Mouse (Mus musculus) stomach, embryonic 15.5 days (tissue): ENCODE results near the gene Kndc1. TPM values are rescaled to one million over a fixed set of nuclear protein-coding genes. Genes with fewer than 3 reads are reported as not detected.
A peak's percentile ranks its signal among the peaks of the same experiment; 100 is the strongest.

Experiments used
- ATAC-seq: fragments of 200-750 bp; cut with Nextera tagmentation; 2 replicates; pipeline ENCODE4 v1.8.0; 2017; ENCODE audit warnings: low read depth, moderate number of reproducible peaks, moderate TSS enrichment; ENCODE audit not compliant: insufficient read depth, low FRiP score
- H3K27ac ChIP-seq: fragments of 300-500 bp; sonication (generic); 2 replicates; pipeline ENCODE4 v1.5.1; 2015; ENCODE audit warnings: mild to moderate bottlenecking, inconsistent platforms
- H3K27me3 ChIP-seq: fragments of 300-500 bp; sonication (generic); replicated peaks from 2 replicates; pipeline ENCODE4 v1.6.1; 2015; ENCODE audit warnings: inconsistent platforms
- H3K36me3 ChIP-seq: fragments of 300-500 bp; sonication (generic); 2 replicates; pipeline ENCODE4 v1.6.1; 2015; ENCODE audit warnings: inconsistent platforms
- H3K4me1 ChIP-seq: fragments of 300-500 bp; sonication (generic); 2 replicates; pipeline ENCODE4 v1.6.1; 2015; ENCODE audit warnings: inconsistent platforms
- H3K4me2 ChIP-seq: fragments of 300-500 bp; sonication (generic); 2 replicates; pipeline ENCODE4 v1.6.1; 2015; ENCODE audit warnings: mild to moderate bottlenecking, inconsistent platforms
- H3K4me3 ChIP-seq: fragments of 300-500 bp; sonication (generic); replicated peaks from 2 replicates; pipeline ENCODE4 v1.5.1; 2015; ENCODE audit warnings: inconsistent platforms
- H3K9ac ChIP-seq: fragments of 300-500 bp; sonication (generic); 2 replicates; pipeline ENCODE4 v1.6.1; 2015; ENCODE audit warnings: inconsistent platforms
- H3K9me3 ChIP-seq: fragments of 300-500 bp; sonication (generic); 2 replicates; pipeline ENCODE4 v1.6.1; 2016; ENCODE audit warnings: inconsistent platforms
- WGBS: fragments of 180-500 bp; shearing (Covaris S2); methylation state at CpG from one replicate; pipeline ENCODE4 v1.1.7; 2015; 5-methylcytosine and 5-hydroxymethylcytosine counted together
- polyA plus RNA-seq: library from polyadenylated mRNA; unstranded; fragments of >200 nt; fragmentation: Nextera tagmentation; extraction: Ambion mirVana; gene quantifications from 2 replicates; pipeline ENCODE4 v1.2.1, GENCODE M21; 2015

Kndc1 gene
- polyA plus RNA-seq, 1 experiment from 2014 or later = 0.14 TPM

DNA sequence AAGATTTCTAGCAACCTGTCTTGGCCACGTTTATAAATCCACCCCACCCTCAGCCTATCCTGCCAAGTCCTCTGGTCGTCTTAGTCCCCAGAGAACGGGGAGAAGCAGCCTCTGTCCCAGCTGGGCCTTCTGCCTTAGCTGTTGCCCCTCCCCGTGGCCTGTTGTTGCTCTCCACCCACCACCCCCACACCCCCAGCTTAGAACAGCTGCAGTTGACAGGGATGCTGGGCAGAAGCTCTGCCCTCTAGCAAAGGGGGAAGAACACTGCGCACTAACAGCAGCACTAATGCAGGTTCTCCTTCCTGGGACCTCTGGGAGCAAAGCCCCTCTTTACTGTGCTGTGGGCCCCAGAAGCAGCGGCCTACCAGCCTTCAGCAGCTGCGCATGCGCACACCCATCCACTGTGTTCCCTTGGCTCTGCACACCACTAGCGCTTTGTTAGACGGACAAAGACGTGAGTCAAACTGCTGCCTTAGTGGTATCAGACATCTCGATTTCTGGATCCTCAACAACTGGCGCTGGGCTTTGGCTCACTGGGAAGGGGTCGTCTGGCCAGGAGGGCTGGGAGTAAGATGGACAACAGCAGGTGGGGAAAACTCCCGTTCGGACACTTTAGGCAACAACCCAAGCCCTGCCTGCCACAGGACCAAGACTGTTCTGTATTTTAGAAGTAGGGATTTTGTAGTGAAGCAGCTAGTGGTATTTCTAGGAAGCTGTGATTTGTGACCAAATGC is 46.1 kb downstream of the Kndc1 start:
- Histone ChIP-seq H3K4me3 (no peak overlapping the region), H3K36me3 (no peaks in the 10 kb centered on the region), H3K9me3 (no peaks in the 10 kb centered on the region), H3K4me2 (no peak overlapping the region), H3K27ac (no peak overlapping the region), H3K27me3 (peaks cover 37% of the 10 kb centered on the region), H3K4me1 (peaks cover 12% of the 10 kb centered on the region), H3K9ac (no peak overlapping the region)
- ATAC-seq = no peak
- 66% methylated on average over 16 of the region's 16 CpGs for WGBS

DNA sequence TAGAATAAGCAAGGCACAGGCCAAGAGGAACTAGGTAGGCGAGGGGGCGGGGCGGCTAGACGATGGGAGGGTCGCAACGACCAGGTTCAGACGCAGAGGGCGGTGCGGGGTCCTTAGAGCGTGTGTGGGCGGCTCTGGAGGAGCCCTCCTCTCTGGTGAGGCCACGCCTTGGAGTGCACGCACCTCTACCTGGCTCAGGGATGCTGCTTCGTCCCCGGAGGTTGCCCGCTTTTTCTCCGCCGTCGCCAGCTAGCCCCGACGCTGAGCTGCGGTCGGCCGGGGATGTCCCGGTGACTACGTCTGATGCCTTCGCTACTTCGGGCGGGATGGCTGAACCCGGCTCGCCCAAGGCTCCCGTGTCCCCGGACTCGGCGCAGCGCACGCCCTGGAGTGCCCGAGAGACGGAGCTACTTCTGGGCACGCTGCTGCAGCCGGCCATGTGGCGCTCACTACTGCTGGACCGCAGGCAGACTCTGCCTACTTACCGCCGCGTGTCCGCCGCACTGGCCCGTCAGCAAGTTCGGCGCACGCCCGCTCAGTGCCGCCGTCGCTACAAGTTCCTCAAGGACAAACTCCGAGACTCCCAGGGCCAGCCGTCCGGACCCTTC is 49.3 kb downstream of the Kndc1 start, which contains the start of gene Utf1:
Utf1 (plus strand) TSS at position 116 of the 608 bp plus-strand sequence.
- H3K36me3 ChIP-seq = no peaks in the 10 kb centered on the region
- peak within 1 kb of the TSS; percentile 67 for H3K4me2 ChIP-seq
- no peak within 1 kb of the TSS for H3K27ac ChIP-seq
- peak within 1 kb of the TSS; percentile 36 for H3K4me3 ChIP-seq
- peaks cover 50% of the 10 kb centered on the region for H3K27me3 ChIP-seq
- H3K9ac ChIP-seq = no peak within 1 kb of the TSS
- H3K4me1 ChIP-seq = peaks cover 12% of the 10 kb centered on the region
- no peaks in the 10 kb centered on the region for H3K9me3 ChIP-seq
- ATAC-seq = peak; percentile 56; the same call in 1 of the 2 replicates
- WGBS = 2% methylated on average over 59 of the region's 59 CpGs

DNA sequence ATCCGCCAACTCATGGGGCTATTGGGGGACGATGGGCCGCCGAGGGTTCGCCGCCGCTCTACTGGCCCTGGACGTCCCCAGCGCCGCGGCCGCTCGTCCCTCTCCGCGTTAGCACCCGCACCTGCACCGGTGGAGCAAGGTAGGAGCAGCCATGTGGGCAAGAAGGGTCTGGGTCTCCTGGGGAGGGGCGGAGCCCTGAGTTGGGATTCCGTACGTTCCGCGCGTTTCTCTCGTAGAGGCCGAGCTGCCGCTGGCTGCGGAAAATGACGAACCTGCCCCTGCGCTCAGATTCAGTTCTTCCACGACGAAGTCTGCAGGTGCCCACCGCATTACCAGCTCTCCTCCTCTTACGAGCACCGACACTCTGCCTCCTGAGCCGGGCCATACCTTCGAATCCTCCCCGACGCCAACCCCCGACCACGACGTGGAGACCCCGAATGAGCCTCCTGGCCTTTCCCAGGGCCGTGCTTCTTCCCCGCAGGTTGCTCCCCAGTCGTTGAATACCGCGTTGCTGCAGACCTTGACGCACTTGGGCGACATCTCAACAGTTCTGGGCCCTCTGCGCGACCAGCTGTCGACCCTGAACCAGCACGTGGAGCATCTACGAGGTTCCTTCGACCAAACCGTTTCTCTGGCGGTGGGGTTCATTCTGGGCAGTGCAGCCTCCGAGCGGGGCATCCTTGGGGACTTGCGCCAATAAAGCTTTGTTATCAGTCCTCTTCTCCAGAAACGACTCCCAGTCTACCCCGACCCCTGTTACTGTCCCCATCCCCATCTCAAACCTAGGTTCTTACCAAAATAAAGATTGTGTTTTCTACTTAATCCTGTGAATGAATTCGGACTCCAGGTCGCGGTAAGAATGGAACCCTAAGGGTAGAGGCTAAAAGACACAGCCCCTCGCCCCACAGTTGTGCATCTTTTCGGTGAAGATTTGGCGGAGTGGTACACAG is 50.1 kb downstream of the Kndc1 start:
- Histone ChIP-seq H3K4me1 (peaks cover 12% of the 10 kb centered on the region), H3K4me2 (peak overlapping the region; percentile 67), H3K36me3 (no peaks in the 10 kb centered on the region), H3K27me3 (peaks cover 52% of the 10 kb centered on the region), H3K4me3 (peak overlapping the region; percentile 36), H3K9ac (no peak overlapping the region), H3K27ac (no peak overlapping the region), H3K9me3 (no peaks in the 10 kb centered on the region)
- ATAC-seq = peak; percentile 44; the same call in 1 of the 2 replicates
- 4% methylated on average over 68 of the region's 68 CpGs for WGBS

- H3K9ac ChIP-seq = no peak overlapping the region
- ATAC-seq = no peak
- no peaks in the 10 kb centered on the region for H3K36me3 ChIP-seq
- no peak overlapping the region for H3K27ac ChIP-seq
- no peak overlapping the region for H3K4me3 ChIP-seq
- no peaks in the 10 kb centered on the region for H3K9me3 ChIP-seq
- whole genome bisulfite sequencing = 28% methylated on average over 5 of the region's 5 CpGs
- H3K4me2 ChIP-seq = no peak overlapping the region
- peaks cover 12% of the 10 kb centered on the region for H3K4me1 ChIP-seq
- peaks cover 52% of the 10 kb centered on the region for H3K27me3 ChIP-seq
Measured at GRCm38 (mm10) chr7:139945516-139945915, 51.0 kb downstream of the Kndc1 start.

- ATAC-seq = no peak
- Histone ChIP-seq H3K9ac (no peak overlapping the region), H3K4me1 (peaks cover 12% of the 10 kb centered on the region), H3K4me3 (no peak overlapping the region), H3K36me3 (no peaks in the 10 kb centered on the region), H3K4me2 (no peak overlapping the region), H3K9me3 (no peaks in the 10 kb centered on the region), H3K27ac (no peak overlapping the region), H3K27me3 (peaks cover 52% of the 10 kb centered on the region)
- WGBS = 41% methylated on average over 5 of the region's 5 CpGs
Measured at GRCm38 (mm10) chr7:139946032-139946431, 51.5 kb downstream of the Kndc1 start.

- Histone ChIP-seq H3K27me3 (peaks cover 23% of the 10 kb centered on the region), H3K4me2 (peak overlapping the region; percentile 97), H3K9me3 (no peaks in the 10 kb centered on the region), H3K4me1 (no peaks in the 10 kb centered on the region), H3K9ac (peak overlapping the region; percentile 37), H3K36me3 (no peaks in the 10 kb centered on the region), H3K27ac (peak overlapping the region; percentile 61; the same call in 1 of the 2 replicates), H3K4me3 (peak overlapping the region; percentile 64)
- peak; percentile 59; the same call in 1 of the 2 replicates for ATAC-seq
- WGBS = under 1% methylated on average over 15 of the region's 15 CpGs
Measured at GRCm38 (mm10) chr7:139949893-139950282, 55.4 kb downstream of the Kndc1 start.

- Histone ChIP-seq H3K9ac (peak overlapping the region; percentile 37), H3K36me3 (no peaks in the 10 kb centered on the region), H3K27ac (peak overlapping the region; percentile 61; the same call in 1 of the 2 replicates), H3K4me2 (peak overlapping the region; percentile 97), H3K9me3 (no peaks in the 10 kb centered on the region), H3K4me1 (no peaks in the 10 kb centered on the region), H3K4me3 (peak overlapping the region; percentile 64), H3K27me3 (peaks cover 17% of the 10 kb centered on the region)
- ATAC-seq = peak; percentile 66
- under 1% methylated on average over 33 of the region's 33 CpGs for WGBS
Measured at GRCm38 (mm10) chr7:139950283-139950971, 55.9 kb downstream of the Kndc1 start.

DNA sequence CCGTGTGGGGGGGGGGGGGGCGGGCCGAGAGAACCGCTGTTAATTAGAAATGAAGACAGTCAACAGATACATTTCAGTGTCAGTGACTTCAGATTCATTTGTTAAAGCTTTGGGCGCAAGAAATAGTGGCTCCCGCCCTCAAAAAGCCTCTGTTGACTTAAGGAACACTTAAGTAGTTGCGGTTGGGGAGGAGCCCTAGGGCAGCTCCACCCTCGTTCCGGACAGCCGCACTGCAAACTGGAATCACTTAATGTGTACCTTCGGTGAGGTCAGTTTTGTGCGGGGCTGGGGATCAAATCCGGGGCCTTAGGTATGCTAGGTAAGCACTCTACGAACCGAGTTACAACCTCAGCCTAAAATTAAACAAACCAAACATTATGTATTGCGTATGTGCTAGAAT is 56.6 kb downstream of the Kndc1 start:
- WGBS = 2% methylated on average over 16 of the region's 16 CpGs
- Histone ChIP-seq H3K9ac (no peak overlapping the region), H3K9me3 (no peaks in the 10 kb centered on the region), H3K4me3 (peak overlapping the region; percentile 64), H3K36me3 (no peaks in the 10 kb centered on the region), H3K4me1 (no peaks in the 10 kb centered on the region), H3K27me3 (peaks cover 11% of the 10 kb centered on the region), H3K4me2 (peak overlapping the region; percentile 97), H3K27ac (no peak overlapping the region)
- ATAC-seq = peak; percentile 45; the same call in 1 of the 2 replicates

DNA sequence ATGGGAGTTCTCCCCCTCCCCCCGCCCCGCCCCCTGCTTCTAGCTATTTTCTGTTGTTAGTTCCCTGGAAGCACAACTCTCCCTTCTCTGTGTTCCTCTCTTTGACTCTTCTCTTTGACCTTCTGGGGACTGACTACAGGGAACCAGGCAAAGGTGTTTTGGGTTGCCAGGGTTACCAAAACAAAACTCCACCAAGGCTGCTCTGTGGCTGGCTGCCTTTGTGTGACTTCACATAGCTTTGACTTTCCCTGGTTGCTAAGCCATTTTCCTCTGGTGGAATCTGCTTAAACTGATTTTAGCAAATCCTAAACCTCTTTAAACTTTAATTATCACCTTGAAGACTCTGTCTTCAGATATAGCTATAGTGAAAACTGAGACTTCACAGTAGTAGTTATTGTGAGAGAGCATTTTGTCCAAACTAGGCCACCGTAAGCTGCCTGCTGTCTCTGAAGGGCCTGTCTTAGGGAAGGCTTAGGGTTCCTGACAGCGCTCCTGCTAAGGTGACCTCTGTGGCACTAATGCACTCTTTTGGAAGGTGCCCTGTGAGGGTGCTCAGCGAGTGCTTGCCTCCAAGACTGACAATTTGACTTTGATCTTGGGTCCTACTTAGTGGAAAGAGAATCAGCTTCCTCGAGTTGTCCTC is 57.6 kb downstream of the Kndc1 start:
- Histone ChIP-seq H3K36me3 (no peaks in the 10 kb centered on the region), H3K9me3 (no peaks in the 10 kb centered on the region), H3K27ac (no peak overlapping the region), H3K4me3 (no peak overlapping the region), H3K9ac (no peak overlapping the region), H3K27me3 (peaks cover 4% of the 10 kb centered on the region), H3K4me1 (no peaks in the 10 kb centered on the region), H3K4me2 (no peak overlapping the region)
- ATAC-seq = no peak
- WGBS = 68% methylated on average over 6 of the region's 6 CpGs

- H3K4me2 ChIP-seq = no peak overlapping the region
- H3K4me3 ChIP-seq = no peak overlapping the region
- no peak overlapping the region for H3K9ac ChIP-seq
- no peaks in the 10 kb centered on the region for H3K36me3 ChIP-seq
- H3K27ac ChIP-seq = no peak overlapping the region
- no peaks in the 10 kb centered on the region for H3K27me3 ChIP-seq
- H3K4me1 ChIP-seq = 0 out of 2 replicates have a peak, but pooled peaks cover 4% of the 10 kb centered on the region
- WGBS = 79% methylated on average over 4 of the region's 4 CpGs
- no peak for ATAC-seq
- no peaks in the 10 kb centered on the region for H3K9me3 ChIP-seq
Measured at GRCm38 (mm10) chr7:139955505-139955904, 61.0 kb downstream of the Kndc1 start.

DNA sequence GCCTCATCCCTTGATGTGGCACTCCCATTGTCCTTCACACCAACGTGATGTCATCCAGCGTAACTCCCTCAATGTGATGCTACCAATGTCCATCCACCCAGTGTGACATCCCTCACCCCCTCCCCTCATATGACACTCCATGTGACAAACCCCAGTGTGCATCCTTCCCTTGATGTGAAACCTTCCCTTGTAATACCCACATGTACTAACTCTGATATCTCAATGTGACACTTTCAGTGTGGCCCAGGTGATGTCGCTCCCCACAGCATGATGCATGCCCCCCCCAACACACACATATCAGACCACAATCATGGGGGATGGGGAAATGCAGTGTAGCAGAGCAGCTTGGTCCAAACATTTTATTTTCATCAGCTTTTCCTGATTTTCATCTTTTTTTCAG is 62.2 kb downstream of the Kndc1 start:
- H3K9ac ChIP-seq = no peak overlapping the region
- H3K4me3 ChIP-seq = no peak overlapping the region
- ATAC-seq = no peak
- no peak overlapping the region for H3K27ac ChIP-seq
- no peaks in the 10 kb centered on the region for H3K9me3 ChIP-seq
- no peak overlapping the region for H3K4me2 ChIP-seq
- H3K27me3 ChIP-seq = no peaks in the 10 kb centered on the region
- WGBS = 66% methylated on average over 3 of the region's 3 CpGs
- 0 out of 2 replicates have a peak, but pooled peaks cover 4% of the 10 kb centered on the region for H3K4me1 ChIP-seq
- no peaks in the 10 kb centered on the region for H3K36me3 ChIP-seq
